Mouse (Mus musculus): ENCODE results near the gene Ankrd13b. TPM values are rescaled to one million over a fixed set of nuclear protein-coding genes. Genes with fewer than 3 reads are reported as not detected.
A peak's percentile ranks its signal among the peaks of the same experiment; 100 is the strongest.

Gene Ankrd13b
- total and polyA plus RNA-seq, 3 experiments = 0.55 to 2.7 (median 1.7) TPM

GRCm38 (mm10) chr11:77495507-77495906 lies 6.0 kb upstream of the Ankrd13b start:
- no peak overlapping the region for H3K4me3 ChIP-seq (replicated peaks in 1 of 3; ENCODE audit: low read depth in 2 of 3, low read length in 2 of 3, poor library complexity in 1 of 3)
- peaks cover 19 to 62% of the 10 kb centered on the region in 2 experiments for H3K4me1 ChIP-seq (ENCODE audit: control insufficient read depth in 1 of 2, insufficient read depth in 2 of 2)
- H3K9me3 ChIP-seq (replicated peaks; ENCODE audit: low read length) = no peaks in the 10 kb centered on the region
- peaks cover 34% of the 10 kb centered on the region for H3K79me2 ChIP-seq (replicated peaks; ENCODE audit: control insufficient read depth, extremely low read depth, insufficient read depth, poor library complexity, severe bottlenecking)
- peaks cover 14 to 44% of the 10 kb centered on the region in 2 experiments for H3K36me3 ChIP-seq (replicated peaks in 1 of 2; ENCODE audit: control insufficient read depth in 1 of 2, insufficient read depth in 1 of 2, low read length in 1 of 2)
- H3K9ac ChIP-seq (ENCODE audit: insufficient read depth, low read depth) = no peak overlapping the region
- DNase-seq (ENCODE audit: extremely low read depth) = no peak
- H3K4me2 ChIP-seq (ENCODE audit: insufficient read depth, low read depth, poor library complexity, severe bottlenecking) = no peak overlapping the region
- TF ChIP-seq JUN (IDR thresholded peaks at IDR 0.05; ENCODE audit: insufficient read depth, low read depth, low read length) (no peak), TBP (conservative IDR thresholded peaks at IDR 0.05; ENCODE audit: low read depth, low read length) (no peak), MYC (IDR thresholded peaks at IDR 0.05; ENCODE audit: low read depth, low read length) (no peak), NRF1 (IDR thresholded peaks at IDR 0.05; ENCODE audit: low read depth, low read length) (no peak), ELF1 (IDR thresholded peaks at IDR 0.05; ENCODE audit: low read depth, low read length) (no peak), SMC3 (IDR thresholded peaks at IDR 0.05; ENCODE audit: low read depth, low read length) (no peak), RAD21 (IDR thresholded peaks at IDR 0.05; ENCODE audit: low read depth, low read length) (no peak)
- in situ Hi-C loops (cut with MboI; ENCODE audit: low pct_ligation_motif_present, low pct_unique_long_range_greater_than_20kb, low sequenced_read_pairs) (loop anchor here (5.0 kb wide), 1 partner anchor 127 kb away; no protein-coding TSS in a partner anchor), dilution Hi-C loops (cut with MboI; ENCODE audit: extremely low pct_ligation_motif_present, extremely low pct_unique_long_range_greater_than_20kb, low sequenced_read_pairs) (no loop called here)
- H3K27ac ChIP-seq (ENCODE audit: insufficient read depth, low read depth) = no peak overlapping the region
- H3K27me3 ChIP-seq (replicated peaks) = peaks cover 5% of the 10 kb centered on the region

GRCm38 (mm10) chr11:77494782-77495181 lies 5.3 kb upstream of the Ankrd13b start:
- H3K79me2 ChIP-seq (replicated peaks; ENCODE audit: control insufficient read depth, extremely low read depth, insufficient read depth, poor library complexity, severe bottlenecking) = peaks cover 34% of the 10 kb centered on the region
- TF ChIP-seq POLR2AphosphoS2 (IDR thresholded peaks at IDR 0.05; ENCODE audit: low read depth, low read length) = no peak
- TF ChIP-seq MAZ (IDR thresholded peaks at IDR 0.05; ENCODE audit: low read depth, low read length) = no peak
- TF ChIP-seq KAT2A (IDR thresholded peaks at IDR 0.05; ENCODE audit: insufficient replicate concordance, low read length) = no peak
- TF ChIP-seq ETS1 (conservative IDR thresholded peaks at IDR 0.05; ENCODE audit: low read depth, low read length) = no peak
- TF ChIP-seq SMC3 (IDR thresholded peaks at IDR 0.05; ENCODE audit: low read depth, low read length) = no peak
- TF ChIP-seq NELFE (IDR thresholded peaks at IDR 0.05; ENCODE audit: low read depth, low read length) = no peak
- TF ChIP-seq ZC3H11A (IDR thresholded peaks at IDR 0.05; ENCODE audit: low read depth, low read length) = no peak
- H3K36me3 ChIP-seq (replicated peaks in 1 of 2; ENCODE audit: control insufficient read depth in 1 of 2, insufficient read depth in 1 of 2, low read length in 1 of 2) = peaks cover 7 to 37% of the 10 kb centered on the region in 2 experiments
- peak overlapping the region; percentile 95; the same call in 1 of the 2 replicates for H3K9ac ChIP-seq (ENCODE audit: insufficient read depth, low read depth)
- in situ Hi-C loops (cut with MboI; ENCODE audit: low pct_ligation_motif_present, low pct_unique_long_range_greater_than_20kb, low sequenced_read_pairs) = loop anchor here (5.0 kb wide), 1 partner anchor 128 kb away; no protein-coding TSS in a partner anchor
- peaks cover 12% of the 10 kb centered on the region for H3K27me3 ChIP-seq (replicated peaks)
- H3K9me3 ChIP-seq (replicated peaks; ENCODE audit: low read length) = no peaks in the 10 kb centered on the region
- peak overlapping the region; percentile 83 to 99 (median 84) for H3K4me3 ChIP-seq (replicated peaks in 1 of 3; ENCODE audit: low read depth in 2 of 3, low read length in 2 of 3, poor library complexity in 1 of 3)
- H3K27ac ChIP-seq (ENCODE audit: insufficient read depth, low read depth) = no peak overlapping the region
- peaks cover 19 to 66% of the 10 kb centered on the region in 2 experiments for H3K4me1 ChIP-seq (ENCODE audit: control insufficient read depth in 1 of 2, insufficient read depth in 2 of 2)
- DNase-seq (ENCODE audit: extremely low read depth) = no peak
- dilution Hi-C loops (cut with MboI; ENCODE audit: extremely low pct_ligation_motif_present, extremely low pct_unique_long_range_greater_than_20kb, low sequenced_read_pairs) = no loop called here
- H3K4me2 ChIP-seq (ENCODE audit: insufficient read depth, low read depth, poor library complexity, severe bottlenecking) = peak overlapping the region; percentile 86

GRCm38 (mm10) chr11:77494344-77494676 lies 4.8 kb upstream of the Ankrd13b start:
- no peak for DNase-seq (ENCODE audit: extremely low read depth)
- in situ Hi-C loops (cut with MboI; ENCODE audit: low pct_ligation_motif_present, low pct_unique_long_range_greater_than_20kb, low sequenced_read_pairs) (no loop called here), dilution Hi-C loops (cut with MboI; ENCODE audit: extremely low pct_ligation_motif_present, extremely low pct_unique_long_range_greater_than_20kb, low sequenced_read_pairs) (no loop called here)
- H3K4me3 ChIP-seq (replicated peaks in 1 of 3; ENCODE audit: low read depth in 2 of 3, low read length in 2 of 3, poor library complexity in 1 of 3) = peak overlapping the region; percentile 83 to 99 (median 84)
- peaks cover 2 to 32% of the 10 kb centered on the region in 2 experiments for H3K36me3 ChIP-seq (replicated peaks in 1 of 2; ENCODE audit: control insufficient read depth in 1 of 2, insufficient read depth in 1 of 2, low read length in 1 of 2)
- H3K9ac ChIP-seq (ENCODE audit: insufficient read depth, low read depth) = peak overlapping the region; percentile 95
- peaks cover 19 to 66% of the 10 kb centered on the region in 2 experiments for H3K4me1 ChIP-seq (ENCODE audit: control insufficient read depth in 1 of 2, insufficient read depth in 2 of 2)
- H3K27me3 ChIP-seq (replicated peaks) = peaks cover 15% of the 10 kb centered on the region
- H3K9me3 ChIP-seq (replicated peaks; ENCODE audit: low read length) = no peaks in the 10 kb centered on the region
- TF ChIP-seq MEF2A (IDR thresholded peaks at IDR 0.05; ENCODE audit: borderline replicate concordance, low read depth, low read length) (no peak; the same call in 1 of the 2 replicates), USF2 (conservative IDR thresholded peaks at IDR 0.05; ENCODE audit: low read depth, low read length) (no peak), GABPA (IDR thresholded peaks at IDR 0.05; ENCODE audit: insufficient replicate concordance, low read depth, low read length) (no peak), NELFE (IDR thresholded peaks at IDR 0.05; ENCODE audit: low read depth, low read length) (no peak), CHD1 (IDR thresholded peaks at IDR 0.05; ENCODE audit: low read depth, low read length) (no peak), UBTF (IDR thresholded peaks at IDR 0.05; ENCODE audit: low read depth, low read length) (no peak), CHD2 (IDR thresholded peaks at IDR 0.05; ENCODE audit: low read length) (no peak), IRF4 (IDR thresholded peaks at IDR 0.05; ENCODE audit: low read depth, low read length) (no peak), TCF12 (IDR thresholded peaks at IDR 0.05; ENCODE audit: low read depth, low read length) (no peak), ELF1 (IDR thresholded peaks at IDR 0.05; ENCODE audit: low read depth, low read length) (no peak), MAFK (IDR thresholded peaks at IDR 0.05; ENCODE audit: insufficient replicate concordance, low read length) (no peak), ZNF384 (IDR thresholded peaks at IDR 0.05; ENCODE audit: low read depth, low read length) (no peak), TBP (conservative IDR thresholded peaks at IDR 0.05; ENCODE audit: low read depth, low read length) (no peak)
- H3K4me2 ChIP-seq (ENCODE audit: insufficient read depth, low read depth, poor library complexity, severe bottlenecking) = peak overlapping the region; percentile 86
- H3K27ac ChIP-seq (ENCODE audit: insufficient read depth, low read depth) = no peak overlapping the region; the same call in 1 of the 2 replicates
- peaks cover 34% of the 10 kb centered on the region for H3K79me2 ChIP-seq (replicated peaks; ENCODE audit: control insufficient read depth, extremely low read depth, insufficient read depth, poor library complexity, severe bottlenecking)
